Comparison of ENCODE assay signal across 8 mouse cellular contexts in the genomic region with DNA sequence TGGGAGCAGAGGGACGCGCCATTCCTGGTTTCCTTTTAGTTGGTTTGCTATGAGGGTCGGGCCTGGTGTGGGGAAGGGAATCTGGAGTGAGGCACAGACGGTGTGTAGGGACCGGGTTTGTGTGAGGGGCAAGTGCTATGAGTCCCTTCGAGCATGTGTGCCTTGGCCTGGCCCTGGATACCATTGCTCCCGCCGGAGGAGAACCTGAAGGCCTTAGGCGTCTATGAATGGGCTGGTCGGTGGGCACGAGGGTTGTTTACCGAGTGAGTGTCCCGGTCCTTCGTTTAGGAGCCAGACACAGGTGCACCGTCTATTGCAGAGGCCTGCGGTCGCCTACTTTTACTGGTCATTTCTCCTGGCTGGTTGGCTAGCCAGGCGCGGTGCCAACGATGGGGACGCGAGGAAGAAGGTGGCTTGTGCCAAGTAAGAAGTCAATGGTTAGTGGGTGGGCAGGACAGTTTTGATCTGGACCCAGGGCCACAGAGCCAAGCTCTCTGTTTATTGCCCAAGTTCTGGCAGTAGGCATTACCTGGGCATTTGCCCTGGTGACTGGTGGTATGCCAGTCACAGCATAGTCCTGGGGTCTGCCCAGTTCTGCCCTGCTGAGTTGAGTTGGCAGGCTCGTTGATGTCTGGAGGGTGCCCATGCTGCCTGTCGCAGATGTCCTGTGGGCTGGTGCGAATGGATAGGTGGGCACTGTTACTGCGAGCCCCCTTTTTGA. TPM values are rescaled to one million over a fixed set of nuclear protein-coding genes. Genes with fewer than 3 reads are reported as not detected.
DNase-seq lines count a peak whose midpoint lies in the region; ATAC-seq and TF ChIP-seq lines count a peak whose summit lies in the region.

No protein-coding gene starts in this region.

- H3K27ac ChIP-seq in brown adipose tissue, adult 24 weeks (replicated peaks; ENCODE audit: low read depth, low read length): peak overlapping the region; percentile 84
- H3K27ac ChIP-seq in forebrain, embryonic 14.5 days (ENCODE audit: low read depth, low read length): peak overlapping the region; percentile 99
- H3K27ac ChIP-seq in lung, embryonic 14.5 days (ENCODE audit: low read depth): peak overlapping the region; percentile 78

- WGBS in forebrain, embryonic 14.5 days: 11% methylated on average over 26 of the region's 26 CpGs
- 15% methylated on average over 26 of the region's 26 CpGs for WGBS in lung, embryonic 14.5 days

- intact Hi-C loops in heart, postnatal 25 days (cut with DNase I): no loop called here

- H3K27me3 ChIP-seq in forebrain, embryonic 14.5 days (replicated peaks; ENCODE audit: control insufficient read depth, insufficient read depth, low read length): no peaks in the 10 kb centered on the region
- H3K27me3 ChIP-seq in lung, embryonic 14.5 days (ENCODE audit: insufficient read depth, low read length): no peaks in the 10 kb centered on the region

- peak; percentile 45 for ATAC-seq in forebrain, embryonic 14.5 days
- ATAC-seq in lung, embryonic 14.5 days (ENCODE audit: insufficient read depth): peak; percentile 34

- TF ChIP-seq CTCF in lung, embryonic 14.5 days (IDR thresholded peaks at IDR 0.05; ENCODE audit: low read depth): no peak

- peak overlapping the region; percentile 73 for H3K4me3 ChIP-seq in brown adipose tissue, adult 24 weeks (ENCODE audit: insufficient read depth, low read depth, low read length)
- peak overlapping the region; percentile 69 for H3K4me3 ChIP-seq in forebrain, embryonic 14.5 days (ENCODE audit: low read depth, low read length)
- H3K4me3 ChIP-seq in lung, embryonic 14.5 days (ENCODE audit: low read depth, low read length): peak overlapping the region; percentile 71

- H3K4me1 ChIP-seq in brown adipose tissue, adult 24 weeks (ENCODE audit: control insufficient read depth, insufficient read depth, insufficient read length, low read length): peaks cover 6% of the 10 kb centered on the region
- peaks cover 36% of the 10 kb centered on the region for H3K4me1 ChIP-seq in forebrain, embryonic 14.5 days (ENCODE audit: control insufficient read depth, insufficient read depth, low read length)
- peaks cover 15% of the 10 kb centered on the region for H3K4me1 ChIP-seq in lung, embryonic 14.5 days (ENCODE audit: insufficient read depth)

- H3K9ac ChIP-seq in forebrain, embryonic 14.5 days (ENCODE audit: low read length): peak overlapping the region; percentile 85
- H3K9ac ChIP-seq in lung, embryonic 14.5 days: peak overlapping the region; percentile 73

- no peaks in the 10 kb centered on the region for H3K9me3 ChIP-seq in forebrain, embryonic 14.5 days (replicated peaks; ENCODE audit: control insufficient read depth, low read length)
- H3K9me3 ChIP-seq in lung, embryonic 14.5 days (ENCODE audit: low read depth, low read length): no peaks in the 10 kb centered on the region

- H3K4me2 ChIP-seq in forebrain, embryonic 14.5 days (ENCODE audit: low read length): peak overlapping the region; percentile 77
- H3K4me2 ChIP-seq in lung, embryonic 14.5 days: peak overlapping the region; percentile 86

- H3K36me3 ChIP-seq in forebrain, embryonic 14.5 days (ENCODE audit: control insufficient read depth, insufficient read depth, low read length): peaks cover 5% of the 10 kb centered on the region
- H3K36me3 ChIP-seq in lung, embryonic 14.5 days (ENCODE audit: insufficient read depth): 0 out of 2 replicates have a peak, but pooled peaks cover 2% of the 10 kb centered on the region

- peak; percentile 60 to 64 for DNase-seq in adrenal gland, adult 18-20 months (ENCODE audit: low spot score in 2 of 2)
- no peak for DNase-seq in adrenal gland, postnatal 4 days (ENCODE audit: low spot score in 2 of 2)
- DNase-seq in forebrain, embryonic 14.5 days (ENCODE audit: low spot score): peak; percentile 30
- DNase-seq in heart, postnatal 25 days (ENCODE audit: low spot score): peak; percentile 33
- peak; percentile 71 to 75 for DNase-seq in layer of hippocampus, adult 8-10 months (ENCODE audit: low spot score in 2 of 2)
- DNase-seq in lung, embryonic 14.5 days: peak; percentile 32
- DNase-seq in right cerebral cortex, postnatal 14 days: peak; percentile 62

RNA-seq across cellular contexts. Expression of a gene that starts 1.0 kb away (rescaled TPM):
- total RNA-seq in adrenal gland, adult 18-20 months (2021): 10 to 100 TPM; 21.8 to 28.5 TPM
- total RNA-seq in adrenal gland, postnatal 4 days (2021): 10 to 100 TPM; 21.7 to 23.5 TPM
- polyA plus RNA-seq in brown adipose tissue, adult 24 weeks (2012; ENCODE audit: insufficient read depth, insufficient read length, missing spikeins): 15.9 and 16.4 TPM in 2 replicates
- 47.5 and 57.0 TPM in 2 replicates for polyA plus RNA-seq in forebrain, embryonic 14.5 days (2014; fragmentation: Nextera tagmentation; extraction: Ambion mirVana)
- 10 to 100 TPM; 41.1 to 48.6 TPM for total RNA-seq in heart, postnatal 25 days (2021)
- 10 to 100 TPM; 70.7 to 89.0 (median 86.1) TPM for total RNA-seq in layer of hippocampus, adult 8-10 months (2022)
- 22.4 and 24.3 TPM in 2 replicates for polyA plus RNA-seq in lung, embryonic 14.5 days (2014; fragmentation: Nextera tagmentation; extraction: Ambion mirVana)

RNA-seq across cellular contexts. Expression of a gene that starts 42.4 kb away (rescaled TPM):
- total RNA-seq in adrenal gland, adult 18-20 months (2021): 1 to 10 TPM; 1.0 to 2.2 TPM
- 1 to 10 TPM; 1.1 to 1.7 TPM for total RNA-seq in adrenal gland, postnatal 4 days (2021)
- polyA plus RNA-seq in brown adipose tissue, adult 24 weeks (2012; ENCODE audit: insufficient read depth, insufficient read length, missing spikeins): not detected in 2 replicates
- polyA plus RNA-seq in forebrain, embryonic 14.5 days (2014; fragmentation: Nextera tagmentation; extraction: Ambion mirVana): 4.3 and 5.5 TPM in 2 replicates
- not detected for total RNA-seq in heart, postnatal 25 days (2021)
- 10 to 100 TPM; 12.3 to 18.3 (median 13.7) TPM for total RNA-seq in layer of hippocampus, adult 8-10 months (2022)
- polyA plus RNA-seq in lung, embryonic 14.5 days (2014; fragmentation: Nextera tagmentation; extraction: Ambion mirVana): 0.05 TPM in 1 of 2 replicates, not detected in the other

Comparison
In these comparisons a context has a peak if more than half of its experiments do, and no peak if none do; other contexts are left out.
1. DNase-seq: peak in adrenal gland, adult 18-20 months (2 of 2), forebrain, embryonic 14.5 days (single experiment), heart, postnatal 25 days (single experiment), layer of hippocampus, adult 8-10 months (2 of 2), lung, embryonic 14.5 days (single experiment) and right cerebral cortex, postnatal 14 days (single experiment); none in adrenal gland, postnatal 4 days (0 of 2).
2. RNA of a gene that starts 42.4 kb away (total RNA-seq): 12.3 to 18.3 TPM in layer of hippocampus, adult 8-10 months; 1.0 to 2.2 TPM in adrenal gland, adult 18-20 months, 1.1 to 1.7 TPM in adrenal gland, postnatal 4 days and not detected in heart, postnatal 25 days; every median in the first group is over 4 times any median in the second.
3. Peak in every context shown above with its lines, with median percentiles within 50 percentile points of each other: H3K27ac ChIP-seq and H3K4me3 ChIP-seq.